Mouse (Mus musculus) lung, postnatal 4 days (tissue): Measurements from ENCODE around the gene Igf1r.

Experiments
- DNase-seq, 2 experiments: peaks; one replicate each; pipeline ENCODE4 v3.0.0; 2021

Gene Igf1r

GRCm38 (mm10) chr7:68010168-68010567 lies 57.5 kb downstream of the Igf1r start:
- no peak for DNase-seq

GRCm38 (mm10) chr7:68010802-68011201 lies 58.2 kb downstream of the Igf1r start:
- no peak for DNase-seq

DNA sequence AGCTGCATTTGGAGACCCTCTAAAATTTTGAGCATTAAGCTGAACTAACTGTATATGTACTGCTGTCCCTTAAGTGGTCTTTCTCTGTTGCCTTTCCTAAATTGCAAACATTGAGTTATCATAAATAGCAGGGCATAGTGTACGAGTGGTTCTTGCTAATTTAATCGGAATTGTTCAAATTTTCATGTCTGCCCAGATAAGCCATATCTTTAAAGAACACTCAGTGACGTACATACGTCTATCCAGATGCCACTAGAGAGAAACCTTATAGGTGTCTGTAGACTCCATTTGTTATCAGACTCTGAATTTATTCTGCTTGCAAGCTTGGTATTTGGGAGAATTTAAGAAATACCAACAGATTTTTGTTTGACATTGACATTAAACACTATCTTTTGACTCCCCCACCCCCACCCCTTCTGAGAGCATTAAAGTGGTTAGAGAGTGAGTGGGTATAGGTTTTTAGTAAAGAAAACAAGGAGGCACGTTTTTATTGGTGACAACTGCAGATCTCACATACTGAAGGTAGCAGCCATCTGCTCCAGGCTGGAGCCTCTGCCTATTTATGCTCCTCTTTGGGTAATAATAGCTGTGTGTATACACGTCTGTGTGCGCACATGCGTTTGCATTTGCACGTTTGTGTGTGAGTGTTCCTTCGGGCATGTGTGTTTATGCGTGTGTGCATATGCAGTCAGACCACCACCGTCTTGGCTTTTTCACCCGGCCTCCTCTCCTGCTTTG lies 58.9 kb downstream of the Igf1r start:
- DNase-seq: no peak

- DNase-seq: peak in 1 of 2 experiments; percentile 38
These were observed 59.5 kb downstream of the Igf1r start for GRCm38 (mm10) chr7:68012123-68012474.

DNA sequence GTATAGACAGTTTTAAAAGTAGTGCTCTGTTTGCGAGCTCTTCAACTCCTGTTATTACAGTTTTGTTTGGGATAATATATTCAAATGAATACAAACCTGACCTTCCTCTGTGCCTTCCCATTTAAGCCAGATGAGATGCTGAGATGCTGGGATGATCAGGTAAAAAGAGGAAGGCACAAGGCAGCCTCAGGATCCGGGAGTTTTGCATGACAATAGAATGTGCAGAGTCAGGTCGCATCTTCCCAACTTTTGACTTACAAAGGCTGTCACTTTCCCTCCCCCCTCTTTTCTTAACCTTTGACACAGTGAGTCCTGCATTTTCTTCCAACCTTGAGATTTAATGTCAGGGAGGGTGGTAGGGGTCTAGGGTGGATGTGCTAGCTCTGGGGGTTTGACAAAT lies 61.9 kb downstream of the Igf1r start:
- DNase-seq: no peak

- DNase-seq: no peak
These were observed 62.8 kb downstream of the Igf1r start for GRCm38 (mm10) chr7:68015404-68015803.

- DNase-seq: no peak
These were observed 65.4 kb downstream of the Igf1r start for GRCm38 (mm10) chr7:68018038-68018437.

- no peak for DNase-seq
These were observed 67.9 kb downstream of the Igf1r start for GRCm38 (mm10) chr7:68020556-68020955.

DNA sequence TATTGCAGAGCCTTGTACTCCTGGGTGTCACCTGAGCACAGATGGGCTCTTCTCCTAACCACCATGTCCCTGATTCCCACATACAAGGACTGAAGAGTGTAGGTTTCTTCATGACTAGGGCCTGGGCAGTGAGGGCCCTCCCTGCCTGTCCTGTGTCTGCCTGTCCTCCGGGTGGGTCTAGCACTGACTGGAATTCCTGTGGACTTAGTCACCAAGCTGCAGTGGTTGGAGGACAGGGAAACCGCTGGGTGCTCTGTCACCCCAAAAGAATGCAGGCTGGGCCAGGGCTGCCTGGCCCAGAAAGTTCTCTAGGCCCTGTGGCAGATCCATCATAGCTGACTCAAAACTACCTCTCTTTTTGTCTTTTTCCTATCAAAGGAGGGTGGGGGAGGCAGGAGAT lies 69.1 kb downstream of the Igf1r start:
- peak; percentile 56 to 79 for DNase-seq

DNA sequence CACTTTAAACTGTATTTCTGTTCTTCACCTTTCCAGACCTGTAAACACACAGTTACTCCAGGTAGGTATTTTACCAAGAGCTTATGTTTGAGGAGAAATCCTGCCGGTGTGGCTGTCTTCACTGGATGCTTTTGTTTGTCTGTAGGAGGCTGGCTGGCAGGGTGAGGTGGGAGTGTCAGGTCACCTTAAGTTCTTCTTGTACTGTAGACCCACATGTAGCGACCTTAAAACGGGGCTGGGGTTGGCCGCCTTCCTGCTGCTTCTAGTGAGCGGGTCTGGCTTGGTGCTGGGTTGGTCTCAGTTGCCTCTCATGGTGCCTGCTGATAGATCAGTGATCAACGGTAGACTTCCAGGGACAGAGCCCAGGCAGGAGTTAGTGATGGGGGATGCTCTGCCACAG lies 69.6 kb downstream of the Igf1r start:
- no peak for DNase-seq

DNA sequence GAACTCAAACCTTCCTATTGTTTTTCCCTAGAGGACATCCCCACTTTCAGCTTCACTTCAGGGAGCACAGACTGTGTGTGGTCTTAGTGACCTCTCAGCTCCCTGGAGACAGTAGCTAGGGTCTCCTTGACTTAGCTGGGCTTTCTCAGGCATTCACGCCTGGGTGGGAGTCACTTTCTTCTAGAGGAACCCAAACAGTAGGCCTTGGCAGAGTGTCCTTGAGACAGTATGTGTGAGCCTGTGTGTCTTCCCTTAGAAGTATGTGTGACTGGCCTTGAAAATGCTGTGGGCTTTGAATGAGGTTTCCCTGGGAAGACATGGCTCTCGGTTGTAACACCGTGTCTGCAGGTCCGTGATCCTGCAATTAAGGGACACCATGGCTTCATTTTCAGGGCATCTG lies 71.3 kb downstream of the Igf1r start:
- DNase-seq: no peak

DNA sequence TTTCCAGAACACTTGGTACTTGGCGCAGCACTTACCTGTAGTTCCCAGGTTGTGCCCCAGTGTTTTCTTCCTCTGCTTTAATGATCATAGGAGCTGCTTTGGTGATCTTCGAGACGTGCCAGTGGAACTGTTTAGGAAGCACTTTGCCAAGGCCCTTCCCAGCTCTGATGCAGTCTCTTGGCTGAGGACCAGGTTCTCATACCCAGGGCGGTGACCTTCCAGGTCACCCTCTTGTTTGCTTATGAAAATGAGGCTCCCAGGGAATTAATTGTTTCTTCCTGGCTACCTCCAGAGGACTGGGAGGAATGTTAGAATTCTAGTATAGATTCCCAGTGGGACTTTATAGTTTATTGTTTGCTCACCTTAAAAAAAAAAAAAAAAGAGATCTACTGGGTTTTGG lies 72.0 kb downstream of the Igf1r start:
- peak in 1 of 2 experiments; percentile 39 for DNase-seq

- no peak for DNase-seq
These were observed 72.8 kb downstream of the Igf1r start for GRCm38 (mm10) chr7:68025396-68025795.

GRCm38 (mm10) chr7:68026076-68026475 lies 73.4 kb downstream of the Igf1r start:
- no peak for DNase-seq

GRCm38 (mm10) chr7:68028167-68028566 lies 75.5 kb downstream of the Igf1r start:
- no peak for DNase-seq

GRCm38 (mm10) chr7:68030846-68031245 lies 78.2 kb downstream of the Igf1r start:
- peak; percentile 19 to 50 for DNase-seq

- no peak for DNase-seq
These were observed 83.9 kb downstream of the Igf1r start for GRCm38 (mm10) chr7:68036527-68036926.

DNA sequence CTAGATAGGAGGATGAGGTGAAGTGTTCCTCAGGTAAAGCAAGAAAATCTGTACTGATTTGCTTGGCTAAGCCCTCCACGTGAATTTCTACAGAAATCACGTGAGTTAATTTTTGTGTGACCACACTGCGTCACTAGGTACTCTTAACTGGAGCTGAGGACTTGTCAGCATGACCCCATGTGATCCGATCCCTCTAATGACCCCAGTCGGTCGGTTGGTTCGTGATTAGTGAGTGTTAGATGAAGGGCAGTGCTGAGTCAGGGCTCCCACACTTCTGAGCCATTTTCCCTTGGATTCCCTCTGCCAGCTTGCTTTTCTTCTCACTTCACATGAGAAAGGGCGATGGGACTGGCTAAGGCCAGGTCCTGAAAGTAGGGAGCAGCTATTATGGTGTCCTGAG lies 86.2 kb downstream of the Igf1r start:
- no peak for DNase-seq

DNA sequence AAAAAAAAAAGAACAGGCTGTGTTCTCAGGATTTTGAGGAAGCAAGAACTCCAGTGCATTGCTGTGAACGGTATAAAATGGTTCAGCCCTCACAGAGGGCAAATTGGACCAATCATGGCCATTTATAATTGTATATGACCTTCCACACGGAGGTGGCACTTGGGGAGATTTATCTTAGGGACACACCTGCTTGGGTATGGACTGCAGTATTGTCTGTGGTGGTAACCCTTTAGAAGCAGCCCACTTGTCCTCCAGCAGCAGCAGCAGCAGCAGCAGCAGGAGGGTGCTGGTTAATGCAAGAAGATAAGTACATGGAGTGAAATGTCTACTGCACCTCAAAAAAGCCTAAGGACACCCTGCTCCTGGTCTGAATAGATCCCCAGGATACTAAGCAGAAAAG lies 86.9 kb downstream of the Igf1r start:
- DNase-seq: no peak

GRCm38 (mm10) chr7:68044621-68045020 lies 92.0 kb downstream of the Igf1r start:
- DNase-seq: no peak

DNA sequence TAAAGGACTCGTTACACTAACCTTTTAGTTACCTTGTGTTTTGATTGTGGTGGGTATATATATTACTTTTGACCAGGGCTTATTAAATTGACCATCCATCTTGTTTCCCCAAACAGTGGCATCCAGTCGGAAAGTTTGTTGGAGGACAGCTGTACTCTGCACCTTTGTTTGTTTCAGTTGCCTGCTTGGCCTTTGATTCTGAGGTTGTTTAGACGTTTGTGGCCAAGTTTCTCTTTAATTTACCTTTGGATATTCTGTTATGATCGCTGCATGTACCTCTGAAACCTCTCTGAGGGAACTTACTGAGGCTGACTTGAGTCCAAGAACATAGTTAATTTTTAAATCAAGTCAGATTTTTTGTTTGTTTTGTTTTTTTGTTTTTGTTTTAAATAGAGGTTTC lies 94.5 kb downstream of the Igf1r start:
- DNase-seq: no peak

- no peak for DNase-seq
These were observed 95.9 kb downstream of the Igf1r start for GRCm38 (mm10) chr7:68048532-68048931.

GRCm38 (mm10) chr7:68049048-68049447 lies 96.4 kb downstream of the Igf1r start:
- no peak for DNase-seq

DNA sequence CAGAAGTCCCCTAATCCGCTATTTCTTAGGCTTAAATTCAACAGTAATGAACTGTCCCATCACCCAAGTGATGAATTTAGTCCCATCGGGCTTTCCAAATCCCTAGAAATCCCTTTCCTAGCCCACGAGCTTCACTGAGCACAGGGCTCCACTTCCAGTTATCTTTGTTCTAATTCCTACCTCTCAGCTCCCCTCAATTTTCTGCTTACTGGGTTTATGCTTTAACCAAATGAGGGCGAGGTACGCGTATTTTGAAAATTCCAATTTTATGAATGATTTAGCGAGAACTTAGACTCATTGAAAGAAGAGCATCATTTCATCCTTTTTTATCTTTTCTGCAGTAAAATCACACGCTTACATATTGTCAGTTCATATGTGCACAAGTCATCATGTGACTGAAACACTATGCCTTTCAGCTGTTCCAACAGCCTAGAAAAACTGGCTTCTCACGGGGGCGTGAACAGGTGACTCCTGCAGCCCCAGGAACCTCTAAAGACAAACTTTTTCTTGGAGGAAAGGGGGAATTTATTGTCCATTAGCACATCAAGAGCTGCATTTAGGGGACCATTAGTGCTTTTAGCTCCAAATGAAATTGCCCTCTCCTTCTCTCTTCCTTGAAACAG lies 100.5 kb downstream of the Igf1r start:
- DNase-seq: no peak

DNA sequence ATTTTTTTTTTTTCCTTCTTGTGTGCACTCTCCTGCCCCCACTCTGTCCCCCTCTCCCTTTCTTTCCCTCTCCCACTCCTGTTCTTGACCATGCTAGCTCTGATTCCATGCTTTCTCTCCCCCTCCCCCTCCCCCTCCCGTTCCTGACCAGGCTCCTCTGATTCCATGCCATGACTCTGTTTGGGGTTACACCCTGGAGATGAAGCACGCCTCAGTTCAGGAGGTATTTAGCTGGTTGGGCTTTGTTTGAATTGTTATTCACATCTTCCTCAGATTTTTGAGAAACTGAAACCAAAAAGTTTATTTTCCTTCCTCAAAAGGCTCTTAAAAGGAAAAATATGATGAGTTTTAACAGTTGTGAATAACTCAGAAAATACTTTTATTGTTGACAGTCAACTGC lies 101.9 kb downstream of the Igf1r start:
- no peak for DNase-seq
